Mouse (Mus musculus) heart, embryonic 15.5 days (tissue): ENCODE measurements around the gene Ddx5. TPM values are rescaled to one million over a fixed set of nuclear protein-coding genes. Genes with fewer than 3 reads are reported as not detected.

Source experiments
- ATAC-seq: fragments of 200-750 bp; cut with Nextera tagmentation; replicated peaks from 2 replicates; pipeline ENCODE4 v1.8.0; 2017; ENCODE audit warnings: low read depth, moderate TSS enrichment; ENCODE audit not compliant: insufficient number of reproducible peaks, insufficient read depth, low FRiP score
- H3K27ac ChIP-seq: fragments of 300-500 bp; sonication (generic); 2 replicates; pipeline ENCODE4 v1.5.1; 2015; ENCODE audit warnings: mild to moderate bottlenecking, inconsistent platforms
- H3K27me3 ChIP-seq: fragments of 300-500 bp; sonication (generic); 2 replicates; pipeline ENCODE4 v1.6.1; 2015; ENCODE audit warnings: inconsistent platforms
- H3K36me3 ChIP-seq: fragments of 300-500 bp; sonication (generic); 2 replicates; pipeline ENCODE4 v1.6.1; 2015; ENCODE audit warnings: mild to moderate bottlenecking, inconsistent platforms
- H3K4me1 ChIP-seq: fragments of 300-500 bp; sonication (generic); replicated peaks from 2 replicates; pipeline ENCODE4 v1.6.1; 2015; ENCODE audit warnings: inconsistent platforms
- H3K4me2 ChIP-seq: fragments of 300-500 bp; sonication (generic); 2 replicates; pipeline ENCODE4 v1.6.1; 2015; ENCODE audit warnings: inconsistent platforms, mild to moderate bottlenecking, moderate library complexity
- H3K4me3 ChIP-seq: fragments of 300-500 bp; sonication (generic); 2 replicates; pipeline ENCODE4 v1.5.1; 2015; ENCODE audit warnings: mild to moderate bottlenecking, inconsistent platforms
- H3K9ac ChIP-seq: fragments of 300-500 bp; sonication (generic); 2 replicates; pipeline ENCODE4 v1.6.1; 2015; ENCODE audit warnings: mild to moderate bottlenecking, inconsistent platforms
- H3K9me3 ChIP-seq: fragments of 300-500 bp; sonication (generic); replicated peaks from 2 replicates; pipeline ENCODE4 v1.6.1; 2016; ENCODE audit warnings: inconsistent platforms
- WGBS: fragments of 180-500 bp; shearing (Covaris S2); methylation state at CpG from one replicate; pipeline ENCODE4 v1.1.7; 2015; ENCODE audit warnings: mixed read lengths; 5-methylcytosine and 5-hydroxymethylcytosine counted together
- polyA plus RNA-seq: library from polyadenylated mRNA; unstranded; fragments of >200 nt; fragmentation: Nextera tagmentation; extraction: Ambion mirVana; gene quantifications from 2 replicates; pipeline ENCODE4 v1.2.1, GENCODE M21; 2015

Gene Ddx5
- polyA plus RNA-seq, 1 experiment from 2014 or later: 192 TPM

- ATAC-seq: peak; percentile 80
- H3K9ac ChIP-seq: peak overlapping the region; percentile 87
- peak overlapping the region; percentile 97 for H3K27ac ChIP-seq
- no peaks in the 10 kb centered on the region for H3K27me3 ChIP-seq
- peak overlapping the region; percentile 80 for H3K4me2 ChIP-seq
- H3K36me3 ChIP-seq: peaks cover 59% of the 10 kb centered on the region
- peaks cover 10% of the 10 kb centered on the region; the same call in 1 of the 2 replicates for H3K4me1 ChIP-seq
- no peaks in the 10 kb centered on the region for H3K9me3 ChIP-seq
- 2% methylated on average over 39 of the region's 39 CpGs for WGBS
- peak overlapping the region; percentile 80 for H3K4me3 ChIP-seq
Measured at GRCm38 (mm10) chr11:106778589-106779387, 10.2 kb downstream of the Ddx5 start.

GRCm38 (mm10) chr11:106778132-106778531, 10.9 kb downstream of the Ddx5 start:
- H3K27me3 ChIP-seq: no peaks in the 10 kb centered on the region
- peak overlapping the region; percentile 80; the same call in 1 of the 2 replicates for H3K4me2 ChIP-seq
- H3K36me3 ChIP-seq: peaks cover 58% of the 10 kb centered on the region
- peaks cover 10% of the 10 kb centered on the region; the same call in 1 of the 2 replicates for H3K4me1 ChIP-seq
- 89% methylated on average over 7 of the region's 7 CpGs for WGBS
- no peak overlapping the region for H3K9ac ChIP-seq
- H3K9me3 ChIP-seq: no peaks in the 10 kb centered on the region
- no peak for ATAC-seq
- H3K4me3 ChIP-seq: no peak overlapping the region
- no peak overlapping the region for H3K27ac ChIP-seq

- no peak overlapping the region for H3K4me2 ChIP-seq
- WGBS: 86% methylated on average over 3 of the region's 3 CpGs
- H3K4me3 ChIP-seq: no peak overlapping the region
- H3K27me3 ChIP-seq: no peaks in the 10 kb centered on the region
- H3K27ac ChIP-seq: no peak overlapping the region
- H3K9ac ChIP-seq: no peak overlapping the region
- H3K36me3 ChIP-seq: peaks cover 58% of the 10 kb centered on the region
- H3K4me1 ChIP-seq: peaks cover 10% of the 10 kb centered on the region; the same call in 1 of the 2 replicates
- no peaks in the 10 kb centered on the region for H3K9me3 ChIP-seq
- no peak for ATAC-seq
Measured at GRCm38 (mm10) chr11:106777395-106777794, 11.6 kb downstream of the Ddx5 start.

GRCm38 (mm10) chr11:106776960-106777359, 12.0 kb downstream of the Ddx5 start:
- Histone ChIP-seq H3K4me3 (no peak overlapping the region), H3K27me3 (no peaks in the 10 kb centered on the region), H3K4me2 (no peak overlapping the region), H3K27ac (no peak overlapping the region), H3K9me3 (no peaks in the 10 kb centered on the region), H3K4me1 (peaks cover 10% of the 10 kb centered on the region; the same call in 1 of the 2 replicates), H3K9ac (no peak overlapping the region), H3K36me3 (peaks cover 58% of the 10 kb centered on the region)
- ATAC-seq: no peak
- WGBS: 94% methylated on average over 4 of the region's 4 CpGs

DNA sequence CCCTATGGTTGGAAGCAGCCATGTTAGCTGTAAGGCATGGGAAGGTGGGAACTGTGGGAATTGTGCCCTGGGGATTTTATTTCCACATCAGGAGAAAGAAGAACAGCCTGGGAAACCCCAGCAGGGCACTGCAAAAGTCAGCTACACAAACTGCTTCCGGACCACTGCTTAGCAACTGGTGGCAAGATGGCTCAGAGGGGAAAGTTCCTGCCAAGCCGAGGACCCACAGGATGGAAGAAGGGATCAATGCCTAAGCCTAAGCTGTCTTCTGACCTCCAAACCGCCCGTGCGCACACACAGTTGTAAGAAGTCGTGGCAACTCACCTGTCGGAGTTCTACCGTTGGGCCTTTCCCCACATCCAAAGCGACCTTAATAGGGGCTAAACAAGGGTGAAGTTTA, 15.9 kb downstream of the Ddx5 start:
- WGBS: 90% methylated on average over 9 of the region's 9 CpGs
- no peaks in the 10 kb centered on the region for H3K9me3 ChIP-seq
- H3K27ac ChIP-seq: no peak overlapping the region
- H3K4me2 ChIP-seq: no peak overlapping the region
- no peaks in the 10 kb centered on the region for H3K27me3 ChIP-seq
- peaks cover 68% of the 10 kb centered on the region for H3K36me3 ChIP-seq
- H3K4me3 ChIP-seq: no peak overlapping the region
- no peak for ATAC-seq
- H3K4me1 ChIP-seq: peaks cover 3% of the 10 kb centered on the region; the same call in 1 of the 2 replicates
- H3K9ac ChIP-seq: no peak overlapping the region

DNA sequence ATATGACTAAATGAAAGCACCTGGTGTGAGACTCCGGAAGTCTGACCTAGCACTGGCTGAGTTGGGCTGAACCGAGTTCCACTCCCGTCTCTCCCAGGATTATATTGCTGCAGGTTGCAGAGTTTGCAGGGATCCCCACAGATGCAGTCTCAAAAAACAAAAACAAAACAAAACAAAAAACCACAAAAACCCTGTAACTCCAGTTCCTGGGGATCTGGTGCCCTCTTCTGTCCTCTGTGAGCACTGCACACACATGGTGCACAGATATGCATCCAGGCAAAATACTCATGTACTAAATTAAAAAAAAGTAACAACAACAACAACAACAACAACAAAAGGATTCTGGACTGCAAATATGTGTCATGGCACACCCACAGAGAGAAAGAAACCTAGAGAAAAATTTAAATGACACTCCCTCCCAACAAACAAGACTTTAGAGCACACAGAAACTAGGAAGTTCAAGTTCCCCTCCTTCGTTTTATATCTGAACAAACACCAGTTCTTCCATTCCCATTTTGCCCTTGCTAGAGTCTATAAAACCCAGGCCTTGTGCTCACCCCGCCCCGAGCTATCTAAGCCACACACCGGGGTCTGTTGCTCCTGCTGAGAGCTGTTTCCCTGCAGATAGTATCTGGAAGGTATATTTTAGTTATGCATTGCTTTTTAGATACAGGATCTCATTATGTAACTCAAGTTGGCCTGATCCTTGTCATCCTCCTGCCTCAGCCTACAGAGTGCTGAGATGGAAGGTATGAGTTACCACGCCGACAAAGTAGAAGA, 18.6 kb downstream of the Ddx5 start:
- no peaks in the 10 kb centered on the region for H3K9me3 ChIP-seq
- WGBS: 95% methylated on average over 9 of the region's 9 CpGs
- no peaks in the 10 kb centered on the region for H3K4me1 ChIP-seq
- ATAC-seq: no peak
- no peak overlapping the region for H3K9ac ChIP-seq
- no peak overlapping the region for H3K4me2 ChIP-seq
- H3K27me3 ChIP-seq: no peaks in the 10 kb centered on the region
- H3K27ac ChIP-seq: no peak overlapping the region
- peaks cover 81% of the 10 kb centered on the region for H3K36me3 ChIP-seq
- H3K4me3 ChIP-seq: no peak overlapping the region

GRCm38 (mm10) chr11:106767516-106767915, 21.5 kb downstream of the Ddx5 start:
- Histone ChIP-seq H3K9ac (no peak overlapping the region), H3K4me1 (peaks cover 8% of the 10 kb centered on the region), H3K9me3 (no peaks in the 10 kb centered on the region), H3K4me3 (no peak overlapping the region), H3K4me2 (no peak overlapping the region), H3K36me3 (peaks cover 54% of the 10 kb centered on the region), H3K27ac (no peak overlapping the region), H3K27me3 (no peaks in the 10 kb centered on the region)
- 92% methylated on average over 4 of the region's 4 CpGs for WGBS
- no peak for ATAC-seq

DNA sequence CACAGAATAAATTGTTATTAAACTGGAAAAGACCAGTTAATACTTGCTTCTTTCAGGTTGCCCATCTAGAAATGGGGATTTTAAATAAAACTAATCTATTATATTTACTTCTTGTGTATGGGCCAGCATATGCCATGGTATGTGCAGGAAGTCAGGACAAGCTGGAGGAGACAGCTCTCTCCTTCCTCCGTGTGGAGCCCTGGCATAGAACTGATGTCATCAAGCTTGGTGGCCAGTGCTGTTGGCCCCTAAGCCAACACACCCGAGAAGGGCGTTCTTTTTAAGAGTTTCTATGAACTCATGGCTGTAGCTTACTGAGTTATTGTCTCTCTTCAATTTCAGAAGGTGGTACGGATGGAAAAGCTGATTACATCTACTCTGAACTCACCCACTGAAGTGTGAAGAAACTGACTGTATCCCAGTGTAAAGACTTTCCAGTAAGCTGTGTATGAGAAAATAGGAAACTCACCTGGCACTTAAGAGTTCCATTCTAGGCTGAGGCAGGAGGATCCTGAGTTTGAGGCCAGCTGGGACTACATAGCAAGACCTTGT, 22.3 kb downstream of the Ddx5 start:
- Histone ChIP-seq H3K9ac (no peak overlapping the region), H3K4me2 (no peak overlapping the region), H3K4me3 (no peak overlapping the region), H3K9me3 (no peaks in the 10 kb centered on the region), H3K27ac (no peak overlapping the region), H3K27me3 (no peaks in the 10 kb centered on the region), H3K4me1 (peaks cover 16% of the 10 kb centered on the region), H3K36me3 (peaks cover 48% of the 10 kb centered on the region)
- WGBS: 88% methylated on average over 4 of the region's 4 CpGs
- no peak for ATAC-seq

DNA sequence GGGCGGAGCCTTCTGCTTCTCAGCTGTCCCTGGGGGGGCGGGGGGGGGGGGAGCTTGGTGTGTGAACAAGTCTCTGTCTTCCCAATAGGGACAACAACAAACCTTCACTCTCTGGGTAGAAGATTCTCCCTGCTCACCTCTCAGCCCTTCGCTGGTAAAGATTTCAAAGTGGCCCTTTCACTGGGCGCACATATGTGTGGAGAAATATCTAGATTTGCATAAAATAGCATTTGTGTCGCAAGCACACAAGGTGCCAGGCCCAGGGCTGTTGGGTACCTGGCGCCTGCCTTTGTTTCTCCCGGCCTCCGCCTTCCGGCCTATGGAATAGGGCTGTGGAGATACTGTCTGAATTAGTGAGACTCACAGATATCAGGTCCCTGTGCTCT, 26.2 kb downstream of the Ddx5 start:
- WGBS: 56% methylated on average over 9 of the region's 9 CpGs
- Histone ChIP-seq H3K4me2 (no peak overlapping the region), H3K9ac (no peak overlapping the region), H3K27me3 (no peaks in the 10 kb centered on the region), H3K4me3 (no peak overlapping the region), H3K4me1 (peaks cover 25% of the 10 kb centered on the region), H3K9me3 (no peaks in the 10 kb centered on the region), H3K36me3 (peaks cover 20% of the 10 kb centered on the region), H3K27ac (peak overlapping the region; percentile 83)
- no peak for ATAC-seq

- no peak overlapping the region for H3K9ac ChIP-seq
- WGBS: 6% methylated on average over 5 of the region's 5 CpGs
Measured at GRCm38 (mm10) chr11:106762139-106762799, 26.7 kb downstream of the Ddx5 start.

DNA sequence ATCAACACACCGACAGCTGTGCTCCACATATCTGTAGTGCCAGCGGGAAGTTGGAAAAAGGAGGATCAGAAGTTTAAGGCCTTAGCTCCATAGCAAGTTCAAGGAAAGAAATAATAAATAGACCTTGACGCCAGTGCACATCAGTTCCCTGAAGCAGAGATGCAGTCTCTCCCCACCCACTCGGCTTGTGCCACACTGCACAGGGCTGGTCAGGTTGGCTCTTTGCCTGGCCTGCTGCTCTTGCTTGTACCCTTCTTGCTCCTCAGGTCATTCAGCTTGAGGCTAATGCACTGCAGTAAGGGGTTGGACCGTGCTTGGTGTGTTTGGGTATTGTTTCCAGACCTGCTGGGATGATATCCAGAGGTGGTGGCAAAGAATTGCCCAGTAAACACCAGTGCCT, 28.5 kb downstream of the Ddx5 start:
- H3K4me1 ChIP-seq: peaks cover 25% of the 10 kb centered on the region
- H3K27me3 ChIP-seq: no peaks in the 10 kb centered on the region

More at GRCm38 (mm10) chr11:106762139-106762799, 26.7 kb downstream of the Ddx5 start:
- peaks cover 25% of the 10 kb centered on the region for H3K4me1 ChIP-seq
- 0 out of 2 replicates have a peak overlapping the region, but pooled peaks have one; percentile 0 for H3K4me2 ChIP-seq
- H3K27me3 ChIP-seq: no peaks in the 10 kb centered on the region
- H3K4me3 ChIP-seq: no peak overlapping the region
- H3K36me3 ChIP-seq: peaks cover 14% of the 10 kb centered on the region
- no peaks in the 10 kb centered on the region for H3K9me3 ChIP-seq
- H3K27ac ChIP-seq: peak overlapping the region; percentile 83
- ATAC-seq: peak; percentile 69

More for the DNA sequence above, 28.5 kb downstream of the Ddx5 start:
- ATAC-seq: no peak
- H3K4me2 ChIP-seq: no peak overlapping the region
- no peak overlapping the region for H3K9ac ChIP-seq
- no peak overlapping the region for H3K4me3 ChIP-seq
- no peak overlapping the region for H3K27ac ChIP-seq
- 88% methylated on average over 5 of the region's 5 CpGs for WGBS
- no peaks in the 10 kb centered on the region for H3K9me3 ChIP-seq
- H3K36me3 ChIP-seq: no peaks in the 10 kb centered on the region
